Mouse (Mus musculus): ENCODE measurements at regions not wholly inside any gene's neighbourhood (a gene's known extent, or its start where the extent isn't known, plus 50 kb on each side); places are given as distances from the start of the nearest gene placed in this dataset.

DNA sequence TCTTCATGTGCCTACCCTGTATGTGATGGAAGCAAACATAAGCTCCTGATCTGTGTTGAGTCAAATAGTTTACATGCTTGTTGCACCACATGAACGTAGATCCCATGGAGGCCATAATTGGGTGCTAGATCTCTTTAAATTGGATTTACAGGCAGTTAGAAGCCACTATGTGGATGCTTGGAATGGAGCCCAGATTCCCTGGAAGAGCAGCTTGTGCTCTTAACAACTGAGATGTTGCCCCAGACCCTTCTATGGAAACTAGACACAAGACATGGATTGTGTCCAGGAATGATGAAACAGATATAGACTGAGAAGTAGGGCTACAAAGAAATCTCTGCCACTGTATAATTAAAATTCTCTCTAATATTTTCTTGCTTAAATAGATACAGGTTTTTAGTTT, 819.9 kb upstream of the Gm38303 start:
- no peak for TF ChIP-seq EP300 (IDR thresholded peaks at IDR 0.05; ENCODE audit: low read depth in 1 of 2, low read length in 2 of 2)
- no peak for TF ChIP-seq GATA1 (IDR thresholded peaks at IDR 0.05; ENCODE audit: low read depth, low read length)
- TF ChIP-seq ZMIZ1 (IDR thresholded peaks at IDR 0.05; ENCODE audit: low read depth, low read length): no peak
- no peak for TF ChIP-seq MEF2A (IDR thresholded peaks at IDR 0.05; ENCODE audit: extremely low read depth, insufficient replicate concordance, low read depth, low read length, poor library complexity, severe bottlenecking)

All from MEL (cell line).